Comparison of ENCODE assay signal across 8 mouse cellular contexts in genomic region chr9:92249987-92250772, GRCm38 (mm10). TPM values are rescaled to one million over a fixed set of nuclear protein-coding genes. Genes with fewer than 3 reads are reported as not detected.
A peak's percentile ranks its signal among the peaks of the same experiment; 100 is the strongest.
DNase-seq lines count a peak whose midpoint lies in the region.

No protein-coding gene starts in this region.

- no peaks in the 10 kb centered on the region for H3K9me3 ChIP-seq in megakaryocyte, embryonic 14.5 days

- peak overlapping the region; percentile 95 for H3K4me3 ChIP-seq in megakaryocyte, embryonic 14.5 days (replicated peaks)

- H3K4me1 ChIP-seq in megakaryocyte, embryonic 14.5 days = peaks cover 29% of the 10 kb centered on the region

- peaks cover 20% of the 10 kb centered on the region for H3K36me3 ChIP-seq in megakaryocyte, embryonic 14.5 days (replicated peaks; ENCODE audit: low read length)

- DNase-seq in adipocyte (ENCODE audit: low spot score) = peak; percentile 92
- peak; percentile 86 for DNase-seq in embryo, embryonic 10 days (ENCODE audit: low spot score)
- peak; percentile 72 for DNase-seq in gastrocnemius, postnatal 10 days
- peak; percentile 33 for DNase-seq in hindlimb bud, embryonic 11.5 days (ENCODE audit: extremely low spot score, low read depth, low spot score)
- peak; percentile 5 to 81 for DNase-seq in left cerebral cortex, postnatal 10 days (ENCODE audit: extremely low spot score in 1 of 2, low spot score in 2 of 2)
- DNase-seq in right cerebral cortex, postnatal 10 days (ENCODE audit: low spot score in 2 of 2) = peak; percentile 50 to 56
- peak; percentile 75 for DNase-seq in urinary bladder, postnatal 14 days (ENCODE audit: low spot score)

- intact Hi-C loops in left cerebral cortex, postnatal 10 days (cut with DNase I) = no loop called here

- H3K27me3 ChIP-seq in megakaryocyte, embryonic 14.5 days (replicated peaks) = no peaks in the 10 kb centered on the region

RNA-seq across cellular contexts. Expression of gene Plscr1, which starts 0.6 kb away (rescaled TPM):
- 1 to 10 TPM; 1.7 to 2.6 TPM for total RNA-seq in gastrocnemius, postnatal 10 days (2021)
- total RNA-seq in left cerebral cortex, postnatal 10 days (2021) = 1 to 10 TPM; 1.2 to 1.3 TPM
- polyA plus RNA-seq in megakaryocyte, embryonic 14.5 days (2012; ENCODE audit: insufficient read depth, low replicate concordance) = 179 and 363 TPM in 2 replicates

RNA-seq across cellular contexts. Expression of gene Plscr2, which starts 25.2 kb away (rescaled TPM):
- total RNA-seq in gastrocnemius, postnatal 10 days (2021) = 1 to 10 TPM; 1.4 to 1.5 TPM
- total RNA-seq in left cerebral cortex, postnatal 10 days (2021) = 1 to 10 TPM; 1.1 to 1.6 TPM
- polyA plus RNA-seq in megakaryocyte, embryonic 14.5 days (2012; ENCODE audit: insufficient read depth, low replicate concordance) = not detected in 2 replicates

RNA-seq across cellular contexts. Expression of gene Plscr5, which starts 57.4 kb away (rescaled TPM):
- not detected for total RNA-seq in gastrocnemius, postnatal 10 days (2021)
- total RNA-seq in left cerebral cortex, postnatal 10 days (2021) = under 1 TPM; 0.39 to 0.49 TPM
- not detected in 2 replicates for polyA plus RNA-seq in megakaryocyte, embryonic 14.5 days (2012; ENCODE audit: insufficient read depth, low replicate concordance)

RNA-seq across cellular contexts. Expression of gene 1700057G04Rik, which starts 59.0 kb away (rescaled TPM):
- total RNA-seq in gastrocnemius, postnatal 10 days (2021) = not detected
- total RNA-seq in left cerebral cortex, postnatal 10 days (2021) = not detected
- not detected in 2 replicates for polyA plus RNA-seq in megakaryocyte, embryonic 14.5 days (2012; ENCODE audit: insufficient read depth, low replicate concordance)

Comparison
In these comparisons a context has a peak if more than half of its experiments do, and no peak if none do; other contexts are left out.
1. Peak in every context shown above with its lines: DNase-seq and H3K4me3 ChIP-seq.
2. DNase-seq: peak in every context shown above with its lines; median percentile 92 in adipocyte; 86 in embryo, embryonic 10 days; 75 in urinary bladder, postnatal 14 days; 72 in gastrocnemius, postnatal 10 days; 53 in right cerebral cortex, postnatal 10 days; 43 in left cerebral cortex, postnatal 10 days; 33 in hindlimb bud, embryonic 11.5 days.